Mouse (Mus musculus) brain, embryonic 14.5 days (tissue): Measurements from ENCODE around the gene Mlx.

Source experiments
- CTCF ChIP-seq: fragments of 200-500 bp; IDR thresholded peaks from 2 replicates; pipeline ENCODE4 v1.5.1; 2012; ENCODE audit warnings: inconsistent platforms, mild to moderate bottlenecking, moderate library complexity, borderline replicate concordance; ENCODE audit not compliant: insufficient read depth, insufficient read length; ENCODE audit errors: extremely low read depth
- POLR2A ChIP-seq: fragments of 200-500 bp; IDR thresholded peaks from 2 replicates; pipeline ENCODE4 v1.6.1; 2012; ENCODE audit warnings: mild to moderate bottlenecking, inconsistent platforms, borderline replicate concordance; ENCODE audit not compliant: poor library complexity, insufficient read depth, insufficient read length, severe bottlenecking; ENCODE audit errors: extremely low read depth

GRCm38 (mm10) chr11:101053974-101054373, 33.1 kb upstream of the Mlx start:
- TF ChIP-seq CTCF: peak; percentile 40; the same call in 1 of the 2 replicates
- TF ChIP-seq POLR2A: no peak
